Mouse (Mus musculus): ENCODE data around the gene Zfp385c.

GRCm38 (mm10) chr11:100714948-100715347 lies 22.7 kb upstream of the Zfp385c start:
- TF ChIP-seq POLR2A (IDR thresholded peaks at IDR 0.05; ENCODE audit: control insufficient read depth, extremely low read depth, insufficient read depth, low read length, poor library complexity) (no peak), CTCF (IDR thresholded peaks at IDR 0.05; ENCODE audit: borderline replicate concordance, control insufficient read depth, extremely low read depth, insufficient read depth, low read length, poor library complexity) (no peak)
